Mouse (Mus musculus) forebrain, embryonic 15.5 days (tissue): Measurements from ENCODE around the gene Gadl1. TPM values are rescaled to one million over a fixed set of nuclear protein-coding genes. Genes with fewer than 3 reads are reported as not detected.

ENCODE experiments used
- ATAC-seq: fragments of 200-750 bp; cut with Nextera tagmentation; replicated peaks from 2 replicates; pipeline ENCODE4 v1.8.0; 2017; ENCODE audit warnings: mild to moderate bottlenecking, moderate TSS enrichment, moderate library complexity
- H3K27ac ChIP-seq: fragments of 300-500 bp; sonication (generic); replicated peaks from 2 replicates; pipeline ENCODE4 v1.5.1; 2015; ENCODE audit warnings: mild to moderate bottlenecking, inconsistent platforms
- H3K27me3 ChIP-seq: fragments of 300-500 bp; sonication (generic); 2 replicates; pipeline ENCODE4 v1.6.1; 2015; ENCODE audit warnings: inconsistent platforms
- H3K36me3 ChIP-seq: fragments of 300-500 bp; sonication (generic); 2 replicates; pipeline ENCODE4 v1.6.1; 2015; ENCODE audit warnings: mild to moderate bottlenecking, inconsistent platforms
- H3K4me1 ChIP-seq: fragments of 300-500 bp; sonication (generic); 2 replicates; pipeline ENCODE4 v1.6.1; 2015; ENCODE audit warnings: inconsistent platforms
- H3K4me2 ChIP-seq: fragments of 300-500 bp; sonication (generic); replicated peaks from 2 replicates; pipeline ENCODE4 v1.6.1; 2015; ENCODE audit warnings: mild to moderate bottlenecking, inconsistent platforms
- H3K4me3 ChIP-seq: fragments of 300-500 bp; sonication (generic); 2 replicates; pipeline ENCODE4 v1.5.1; 2015; ENCODE audit warnings: mild to moderate bottlenecking, inconsistent platforms
- H3K9ac ChIP-seq: fragments of 300-500 bp; sonication (generic); replicated peaks from 2 replicates; pipeline ENCODE4 v1.6.1; 2015; ENCODE audit warnings: mild to moderate bottlenecking, inconsistent platforms
- H3K9me3 ChIP-seq: fragments of 300-500 bp; sonication (generic); 2 replicates; pipeline ENCODE4 v1.6.1; 2016; ENCODE audit warnings: inconsistent platforms
- WGBS: fragments of 180-500 bp; shearing (Covaris S2); methylation state at CpG from one replicate; pipeline ENCODE4 v1.1.7; 2015; ENCODE audit warnings: mixed read lengths; 5-methylcytosine and 5-hydroxymethylcytosine counted together
- polyA plus RNA-seq: library from polyadenylated mRNA; unstranded; fragments of >200 nt; fragmentation: Nextera tagmentation; extraction: Ambion mirVana; gene quantifications from 2 replicates; pipeline ENCODE4 v1.2.1, GENCODE M21; 2015

Gadl1 gene
- polyA plus RNA-seq, 1 experiment from 2014 or later: 0.25 TPM

DNA sequence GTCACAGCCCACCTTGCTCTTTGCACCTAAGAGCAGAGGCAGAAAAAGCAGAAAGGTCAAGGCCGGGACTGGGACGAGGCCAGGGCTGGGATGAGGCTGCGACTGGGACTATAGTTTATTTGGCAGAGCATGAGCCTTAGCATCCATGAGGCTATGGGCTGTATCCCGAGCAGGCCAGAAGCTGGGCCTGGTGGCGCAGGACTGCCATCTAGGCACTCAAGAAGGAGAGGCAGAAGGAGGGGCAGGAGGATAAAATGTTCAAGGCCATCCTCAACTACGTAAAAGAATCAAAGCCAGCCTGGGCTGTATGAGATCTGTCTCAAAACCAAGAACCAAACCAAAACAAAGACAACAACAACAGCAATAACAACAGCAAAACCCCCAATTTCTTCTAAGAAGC lies 213.3 kb downstream of the Gadl1 start:
- WGBS: 87% methylated on average over 6 of the region's 6 CpGs
- H3K9ac ChIP-seq: no peak overlapping the region
- no peaks in the 10 kb centered on the region for H3K9me3 ChIP-seq
- no peaks in the 10 kb centered on the region for H3K27me3 ChIP-seq
- H3K4me3 ChIP-seq: no peak overlapping the region
- H3K4me2 ChIP-seq: no peak overlapping the region
- no peak overlapping the region for H3K27ac ChIP-seq
- 0 out of 2 replicates have a peak, but pooled peaks cover 4% of the 10 kb centered on the region for H3K4me1 ChIP-seq
- no peaks in the 10 kb centered on the region for H3K36me3 ChIP-seq
- no peak for ATAC-seq

DNA sequence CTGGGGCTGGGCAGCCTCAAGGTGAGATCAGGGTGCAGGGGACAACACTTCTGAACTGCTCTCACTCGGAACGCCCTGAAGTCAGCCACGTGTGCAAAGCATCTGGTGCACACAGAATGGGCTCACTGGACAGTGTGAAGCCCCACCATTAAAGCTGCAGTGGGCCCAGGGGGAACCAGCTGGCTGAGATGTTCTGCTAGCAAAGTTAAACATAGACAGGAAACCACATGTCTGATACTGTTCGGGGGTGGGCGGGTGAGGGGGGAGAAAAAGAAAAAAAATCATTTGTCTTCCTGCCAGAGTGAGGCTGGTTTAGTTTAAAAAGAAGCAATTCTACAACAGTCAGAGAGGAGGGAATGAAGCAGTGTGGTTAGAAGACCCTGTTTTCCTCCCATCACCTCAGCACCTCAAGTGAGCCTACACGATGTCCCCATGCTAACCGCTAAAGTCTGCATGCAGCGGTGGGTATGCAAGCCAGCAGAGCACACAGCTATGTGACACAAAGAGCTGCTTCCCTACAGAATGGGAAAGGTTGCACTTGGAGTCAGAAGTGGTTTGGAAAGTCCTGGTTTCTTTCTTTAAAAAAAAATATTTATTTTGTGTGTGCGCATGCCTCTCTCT lies 213.8 kb downstream of the Gadl1 start:
- Histone ChIP-seq H3K27me3 (no peaks in the 10 kb centered on the region), H3K36me3 (no peaks in the 10 kb centered on the region), H3K9me3 (no peaks in the 10 kb centered on the region), H3K4me1 (0 out of 2 replicates have a peak, but pooled peaks cover 4% of the 10 kb centered on the region), H3K27ac (no peak overlapping the region), H3K4me3 (no peak overlapping the region), H3K4me2 (no peak overlapping the region), H3K9ac (no peak overlapping the region)
- 77% methylated on average over 9 of the region's 9 CpGs for WGBS
- no peak for ATAC-seq
